Mouse (Mus musculus) forebrain, embryonic 16.5 days (tissue): ENCODE measurements around the gene Tmem53. TPM values are rescaled to one million over a fixed set of nuclear protein-coding genes. Genes with fewer than 3 reads are reported as not detected.
A peak's percentile ranks its signal among the peaks of the same experiment; 100 is the strongest.

Source experiments
- ATAC-seq: fragments of 200-750 bp; cut with Nextera tagmentation; 2 replicates; pipeline ENCODE4 v1.8.0; 2017; ENCODE audit warnings: mild to moderate bottlenecking, moderate library complexity
- H3K27ac ChIP-seq: fragments of 300-500 bp; sonication (generic); 2 replicates; pipeline ENCODE4 v1.5.1; 2014; ENCODE audit warnings: low read length, control low read depth
- H3K27me3 ChIP-seq: fragments of 300-500 bp; sonication (generic); replicated peaks from 2 replicates; pipeline ENCODE4 v1.6.1; 2014; ENCODE audit warnings: low read length; ENCODE audit not compliant: control insufficient read depth, insufficient read depth
- H3K36me3 ChIP-seq: fragments of 300-500 bp; sonication (generic); 2 replicates; pipeline ENCODE4 v1.6.1; 2014; ENCODE audit not compliant: control insufficient read depth, insufficient read depth
- H3K4me1 ChIP-seq: fragments of 300-500 bp; sonication (generic); replicated peaks from 2 replicates; pipeline ENCODE4 v1.6.1; 2014; ENCODE audit warnings: low read length; ENCODE audit not compliant: control insufficient read depth, insufficient read depth
- H3K4me2 ChIP-seq: fragments of 300-500 bp; sonication (generic); 2 replicates; pipeline ENCODE4 v1.6.1; 2014; ENCODE audit warnings: mild to moderate bottlenecking, low read length, control low read depth
- H3K4me3 ChIP-seq: fragments of 300-500 bp; sonication (generic); replicated peaks from 2 replicates; pipeline ENCODE4 v1.5.1; 2014; ENCODE audit warnings: mild to moderate bottlenecking, low read length, control low read depth
- H3K9ac ChIP-seq: fragments of 300-500 bp; sonication (generic); replicated peaks from 2 replicates; pipeline ENCODE4 v1.6.1; 2014; ENCODE audit warnings: low read depth, low read length, control low read depth
- H3K9me3 ChIP-seq: fragments of 300-500 bp; sonication (generic); 2 replicates; pipeline ENCODE4 v1.6.1; 2016; ENCODE audit warnings: low read length; ENCODE audit not compliant: control insufficient read depth
- WGBS: fragments of 180-500 bp; shearing (Covaris S2); extraction: QIAGEN DNeasy Blood & Tissue Kit; methylation state at CpG from one replicate; pipeline ENCODE4 v1.1.7; 2014; 5-methylcytosine and 5-hydroxymethylcytosine counted together
- polyA plus RNA-seq: library from polyadenylated mRNA; unstranded; fragments of >200 nt; fragmentation: Nextera tagmentation; extraction: Ambion mirVana; gene quantifications from 2 replicates; pipeline ENCODE4 v1.2.1, GENCODE M21; 2015

Gene Tmem53
- polyA plus RNA-seq, 1 experiment from 2014 or later = 5.3 TPM

DNA sequence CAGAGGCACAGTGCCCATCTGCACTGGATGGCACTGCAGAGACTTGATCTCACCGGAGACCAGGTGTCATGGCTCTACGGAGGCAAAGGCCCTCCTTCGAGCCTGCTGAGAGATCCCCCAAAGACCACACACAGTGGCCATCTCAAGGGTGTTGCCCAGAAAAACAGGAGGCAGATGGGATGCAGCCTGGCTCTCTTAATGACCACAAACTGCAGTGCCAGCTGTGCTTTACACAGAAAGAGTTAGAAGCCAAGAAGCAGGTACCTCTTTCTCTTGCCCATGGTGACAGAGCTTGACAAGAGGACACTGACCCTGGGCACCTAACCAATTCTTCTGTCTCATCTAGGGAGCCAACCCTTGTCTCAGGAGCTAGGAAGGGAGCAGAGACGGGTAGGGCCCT, 32.6 kb downstream of the Tmem53 start:
- Histone ChIP-seq H3K36me3 (peaks cover 10% of the 10 kb centered on the region; the same call in 1 of the 2 replicates), H3K9me3 (no peaks in the 10 kb centered on the region), H3K9ac (no peak overlapping the region), H3K4me2 (no peak overlapping the region), H3K4me3 (no peak overlapping the region), H3K27ac (no peak overlapping the region), H3K4me1 (peaks cover 39% of the 10 kb centered on the region), H3K27me3 (no peaks in the 10 kb centered on the region)
- WGBS = 57% methylated on average over 4 of the region's 4 CpGs
- ATAC-seq = no peak

DNA sequence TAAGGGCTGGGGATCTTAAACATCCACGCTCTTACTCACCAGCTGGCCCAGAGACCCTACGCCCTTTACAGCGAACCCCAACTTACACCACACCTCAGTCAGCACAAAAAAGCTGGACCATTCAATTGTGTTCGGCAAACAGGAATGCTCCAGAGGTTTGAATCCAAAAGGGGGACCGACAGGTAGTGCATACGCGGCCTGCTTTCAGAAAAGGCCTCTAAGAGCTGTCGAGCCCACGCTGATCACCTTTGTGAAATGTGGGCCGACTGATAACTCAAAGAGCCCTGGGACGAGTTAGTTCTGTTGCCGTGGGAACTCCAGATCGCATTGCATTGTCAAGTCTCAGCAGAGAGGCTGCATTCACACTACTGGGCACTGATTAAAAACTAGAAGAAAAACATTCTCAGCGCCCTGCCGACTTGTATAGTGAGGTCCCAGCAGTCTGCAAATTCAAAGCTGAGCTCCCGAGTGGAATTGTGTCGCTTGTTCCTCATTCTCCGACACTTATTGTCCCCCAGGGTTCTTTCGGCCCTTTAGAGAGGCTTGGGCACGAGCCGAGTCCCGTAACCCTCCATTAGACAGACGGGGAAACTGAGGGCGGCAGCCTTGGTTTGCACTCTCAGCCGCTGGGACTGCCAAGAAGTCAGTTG, 36.7 kb downstream of the Tmem53 start:
- peaks cover 10% of the 10 kb centered on the region; the same call in 1 of the 2 replicates for H3K36me3 ChIP-seq
- H3K27me3 ChIP-seq = no peaks in the 10 kb centered on the region
- H3K4me1 ChIP-seq = peaks cover 29% of the 10 kb centered on the region
- peak overlapping the region; percentile 71 for H3K4me3 ChIP-seq
- H3K4me2 ChIP-seq = peak overlapping the region; percentile 85
- H3K27ac ChIP-seq = peak overlapping the region; percentile 84
- H3K9me3 ChIP-seq = no peaks in the 10 kb centered on the region
- peak overlapping the region; percentile 82 for H3K9ac ChIP-seq
- WGBS = 11% methylated on average over 25 of the region's 25 CpGs
- peak; percentile 29 for ATAC-seq

DNA sequence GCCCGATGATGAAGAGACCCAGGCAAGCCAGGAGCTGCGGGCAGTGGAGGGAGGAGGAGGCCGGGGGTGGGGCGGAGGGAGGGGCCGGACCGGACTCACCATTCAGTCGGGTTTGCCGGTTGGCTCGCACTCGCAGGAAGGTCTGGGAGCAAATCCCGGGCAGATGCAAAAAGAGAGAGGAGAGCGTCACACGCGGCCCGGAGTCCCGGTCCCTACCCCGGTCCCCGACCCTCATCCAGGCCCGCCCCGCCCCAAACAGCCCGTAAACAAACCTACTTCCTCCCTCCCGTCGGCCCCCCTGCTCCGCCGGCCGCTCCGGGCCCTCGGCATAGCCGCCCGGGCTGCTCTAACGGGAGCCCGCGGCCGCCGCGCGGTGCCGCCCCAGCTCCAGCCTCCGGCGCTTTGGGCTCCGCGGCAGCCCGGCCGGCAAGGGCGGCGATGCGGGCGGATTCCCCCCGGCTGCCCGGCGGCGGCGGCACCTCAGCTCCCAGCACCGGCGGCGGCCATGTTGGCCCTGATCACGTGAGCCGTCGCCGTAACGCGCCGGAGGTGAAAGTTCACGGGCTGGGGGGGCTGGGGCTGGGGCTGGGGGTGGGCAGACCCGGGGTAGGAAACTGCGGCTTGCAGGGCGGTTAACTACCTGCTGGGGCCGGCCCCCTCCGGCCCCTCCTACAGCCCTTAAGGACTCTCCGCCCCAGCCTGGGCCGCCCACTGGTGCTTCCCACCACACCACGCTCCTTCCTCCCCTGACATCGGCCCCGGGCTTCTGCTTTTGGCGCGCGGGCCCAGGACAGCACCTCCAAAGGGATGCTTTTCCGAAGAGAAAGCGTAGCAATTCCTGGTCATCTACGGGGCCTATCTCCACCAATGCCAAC, 37.4 kb downstream of the Tmem53 start:
- no peaks in the 10 kb centered on the region for H3K27me3 ChIP-seq
- H3K4me3 ChIP-seq = peak overlapping the region; percentile 71
- peak; percentile 86 for ATAC-seq
- H3K4me2 ChIP-seq = peak overlapping the region; percentile 85
- peak overlapping the region; percentile 84 for H3K27ac ChIP-seq
- no peaks in the 10 kb centered on the region for H3K9me3 ChIP-seq
- H3K36me3 ChIP-seq = peaks cover 10% of the 10 kb centered on the region; the same call in 1 of the 2 replicates
- WGBS = under 1% methylated on average over 79 of the region's 80 CpGs
- peak overlapping the region; percentile 82 for H3K9ac ChIP-seq
- H3K4me1 ChIP-seq = peaks cover 21% of the 10 kb centered on the region

DNA sequence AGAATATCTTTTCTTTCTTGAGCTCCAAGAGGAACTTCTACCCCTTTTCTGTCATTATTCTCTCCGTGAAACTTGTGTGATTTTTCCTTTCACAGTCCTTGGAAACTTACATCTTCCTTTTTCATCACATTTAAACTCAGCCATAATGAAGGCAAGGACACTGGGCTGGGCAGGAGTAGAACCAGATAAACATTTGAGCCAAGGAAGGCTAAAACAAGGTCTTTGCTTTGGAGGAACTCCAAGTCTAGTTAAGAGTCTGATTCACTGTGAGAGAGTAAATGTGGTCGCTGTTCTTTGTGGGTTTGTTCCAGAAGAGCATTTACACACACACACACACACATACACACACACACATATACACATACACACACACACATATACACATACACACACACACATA, 39.9 kb downstream of the Tmem53 start:
- Histone ChIP-seq H3K27ac (no peak overlapping the region), H3K9ac (no peak overlapping the region), H3K9me3 (no peaks in the 10 kb centered on the region), H3K36me3 (peaks cover 6% of the 10 kb centered on the region; the same call in 1 of the 2 replicates), H3K4me1 (peaks cover 21% of the 10 kb centered on the region), H3K4me3 (no peak overlapping the region), H3K27me3 (no peaks in the 10 kb centered on the region), H3K4me2 (no peak overlapping the region)
- 82% methylated on average over 2 of the region's 2 CpGs for WGBS
- ATAC-seq = no peak

DNA sequence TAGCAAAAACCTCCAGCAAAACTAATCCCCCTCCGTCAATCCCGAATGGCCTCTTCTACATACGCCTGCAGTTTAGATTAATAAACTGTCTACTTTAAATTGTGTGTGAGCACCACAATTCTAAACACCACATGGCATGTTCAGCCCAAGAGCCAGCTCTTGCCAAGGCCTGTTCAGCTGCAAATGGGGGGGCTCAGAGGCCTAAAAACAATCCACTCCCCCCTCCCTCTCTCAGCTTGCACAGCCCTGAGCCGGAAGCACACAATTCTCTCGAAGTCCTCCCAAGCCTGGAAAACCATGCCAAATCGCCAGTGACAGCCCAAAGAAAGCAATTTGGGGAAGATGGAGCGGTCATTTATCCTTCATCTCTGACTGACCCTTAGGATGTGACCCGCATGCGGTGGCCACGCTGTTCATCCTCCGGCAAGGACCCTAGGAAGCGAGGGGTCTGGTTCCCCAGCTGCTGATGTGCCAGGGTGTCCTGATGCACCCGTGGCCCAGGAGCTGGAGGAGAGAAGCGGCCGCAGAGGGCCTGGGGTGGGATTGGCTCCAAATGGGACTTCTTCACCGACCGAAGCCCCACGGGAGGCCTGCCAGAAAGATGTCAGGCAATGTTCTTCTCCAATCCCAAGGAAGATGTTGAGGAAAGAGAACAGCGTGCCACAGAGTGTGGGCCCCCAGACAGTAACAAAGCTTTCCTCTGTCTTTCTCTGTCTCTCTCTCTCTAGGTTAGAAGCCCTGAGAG, 45.3 kb downstream of the Tmem53 start:
- no peak overlapping the region for H3K4me3 ChIP-seq
- no peak for ATAC-seq
- peaks cover 4% of the 10 kb centered on the region; the same call in 1 of the 2 replicates for H3K27me3 ChIP-seq
- H3K9me3 ChIP-seq = no peaks in the 10 kb centered on the region
- 78% methylated on average over 19 of the region's 19 CpGs for WGBS
- no peak overlapping the region for H3K9ac ChIP-seq
- H3K4me1 ChIP-seq = no peaks in the 10 kb centered on the region
- H3K27ac ChIP-seq = no peak overlapping the region
- no peak overlapping the region for H3K4me2 ChIP-seq
- no peaks in the 10 kb centered on the region for H3K36me3 ChIP-seq

DNA sequence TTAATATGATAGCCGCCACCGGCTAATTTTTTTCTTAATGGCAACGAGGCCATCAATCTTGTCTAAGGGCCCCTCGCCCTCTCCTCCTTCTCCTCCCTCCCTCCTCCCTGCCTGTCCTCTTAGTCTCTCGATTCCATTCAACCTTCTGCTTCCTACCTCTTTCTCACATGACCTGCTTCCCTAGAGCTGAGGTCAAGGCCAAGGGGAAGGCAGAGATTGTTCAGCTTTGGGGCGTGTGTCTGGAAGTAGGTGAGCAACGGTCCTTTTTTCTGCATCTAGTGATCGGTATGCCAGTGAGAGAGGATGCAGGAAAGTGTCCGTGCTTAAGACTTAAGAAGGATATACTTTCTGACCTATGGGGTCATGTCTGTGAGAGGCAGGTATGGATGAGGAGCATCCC, 46.1 kb downstream of the Tmem53 start:
- Histone ChIP-seq H3K27ac (no peak overlapping the region), H3K36me3 (no peaks in the 10 kb centered on the region), H3K9ac (no peak overlapping the region), H3K27me3 (peaks cover 9% of the 10 kb centered on the region), H3K4me3 (no peak overlapping the region), H3K9me3 (no peaks in the 10 kb centered on the region), H3K4me2 (no peak overlapping the region), H3K4me1 (no peaks in the 10 kb centered on the region)
- 84% methylated on average over 9 of the region's 9 CpGs for WGBS
- ATAC-seq = no peak

DNA sequence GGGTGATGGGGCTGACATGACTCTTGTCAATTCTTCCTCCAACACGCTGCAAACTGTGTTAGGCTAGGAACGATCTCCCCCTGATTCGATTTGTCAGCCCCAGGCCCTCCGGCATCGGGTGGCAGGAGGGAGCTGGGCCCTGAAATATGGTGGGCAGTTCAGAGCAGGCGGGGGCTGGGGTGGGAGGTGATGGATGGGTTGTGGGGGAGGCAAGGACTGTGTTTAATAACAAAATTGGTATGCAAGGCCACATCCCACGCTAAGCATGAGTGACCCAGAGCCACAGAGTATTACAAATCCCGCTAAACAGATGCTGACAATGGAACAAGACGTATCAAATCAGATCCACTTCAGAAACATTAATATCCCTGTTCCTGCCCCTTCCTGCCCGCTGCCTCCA, 48.2 kb downstream of the Tmem53 start:
- H3K9ac ChIP-seq = no peak overlapping the region
- H3K4me2 ChIP-seq = no peak overlapping the region
- peaks cover 22% of the 10 kb centered on the region for H3K27me3 ChIP-seq
- ATAC-seq = no peak
- H3K27ac ChIP-seq = no peak overlapping the region
- H3K4me3 ChIP-seq = no peak overlapping the region
- no peaks in the 10 kb centered on the region for H3K36me3 ChIP-seq
- H3K9me3 ChIP-seq = no peaks in the 10 kb centered on the region
- peaks cover 9% of the 10 kb centered on the region for H3K4me1 ChIP-seq
- WGBS = 79% methylated on average over 10 of the region's 10 CpGs

DNA sequence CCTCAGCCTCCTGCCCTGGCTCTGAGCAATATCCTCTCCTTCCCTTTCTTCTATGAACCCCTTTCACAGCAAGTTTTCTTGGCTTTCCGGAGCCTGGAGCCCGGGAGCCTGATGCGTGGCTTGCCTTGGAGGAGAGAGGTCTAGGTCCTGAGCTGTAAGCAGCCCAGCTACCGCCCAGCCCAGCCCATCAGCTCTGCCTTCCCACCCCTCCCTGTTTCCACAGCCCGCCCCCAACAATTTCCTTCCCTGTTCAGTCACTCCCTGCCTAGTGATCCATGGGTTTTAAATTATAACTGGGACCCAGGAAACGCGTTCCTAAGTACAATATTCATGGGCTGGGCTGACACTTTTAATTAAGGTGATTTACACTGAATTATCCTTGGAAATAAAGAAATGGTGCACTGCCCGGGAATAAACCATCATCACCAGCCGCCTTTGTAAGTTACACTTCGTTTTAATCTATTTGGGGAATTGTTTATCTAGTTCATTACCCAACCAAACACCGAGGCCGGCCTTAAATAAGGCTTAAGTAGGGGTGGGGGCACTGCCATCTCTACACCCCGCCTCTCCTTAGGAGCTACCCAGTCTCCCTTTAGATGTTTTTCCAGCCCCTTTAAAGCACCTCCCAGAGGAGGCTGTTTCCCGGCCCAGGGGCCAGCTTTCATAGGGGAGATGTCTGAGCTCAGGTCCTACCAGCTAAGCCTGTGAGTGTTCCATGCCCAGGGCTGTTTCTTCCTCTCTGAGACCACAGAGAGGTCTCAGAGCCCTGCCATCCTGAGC, 50.5 kb downstream of the Tmem53 start:
- peaks cover 9% of the 10 kb centered on the region for H3K4me1 ChIP-seq
- peaks cover 28% of the 10 kb centered on the region for H3K27me3 ChIP-seq
- no peak overlapping the region for H3K9ac ChIP-seq
- 20% methylated on average over 14 of the region's 14 CpGs for WGBS
- H3K4me3 ChIP-seq = no peak overlapping the region
- H3K27ac ChIP-seq = no peak overlapping the region
- no peaks in the 10 kb centered on the region for H3K9me3 ChIP-seq
- ATAC-seq = no peak
- H3K4me2 ChIP-seq = no peak overlapping the region
- no peaks in the 10 kb centered on the region for H3K36me3 ChIP-seq
